Mouse (Mus musculus): ENCODE results near the gene Sh3rf1. TPM values are rescaled to one million over a fixed set of nuclear protein-coding genes. Genes with fewer than 3 reads are reported as not detected.

The Sh3rf1 gene
- polyA plus RNA-seq, 1 experiment from 2014 or later = 28.8 TPM

- Histone ChIP-seq H3K27ac (ENCODE audit: low read depth, low read length) (no peak overlapping the region), H3K4me2 (ENCODE audit: low read depth, low read length, severe bottlenecking) (no peak overlapping the region), H3K9ac (ENCODE audit: low read length) (no peak overlapping the region), H3K4me1 (replicated peaks; ENCODE audit: control insufficient read depth, insufficient read depth, low read length) (no peaks in the 10 kb centered on the region), H3K27me3 (ENCODE audit: control insufficient read depth, insufficient read depth, low read length) (no peaks in the 10 kb centered on the region), H3K4me3 (ENCODE audit: low read depth, low read length) (no peak overlapping the region), H3K36me3 (ENCODE audit: control insufficient read depth, insufficient read depth, low read length) (no peaks in the 10 kb centered on the region), H3K9me3 (ENCODE audit: control insufficient read depth, low read length) (no peaks in the 10 kb centered on the region; the same call in 1 of the 2 replicates)
- no peak for DNase-seq (ENCODE audit: low spot score)
- ATAC-seq (replicated peaks; ENCODE audit: low FRiP score) = no peak
Measured at GRCm38 (mm10) chr8:61425125-61425524, 201.5 kb downstream of the Sh3rf1 start.

GRCm38 (mm10) chr8:61426072-61426471 lies 202.4 kb downstream of the Sh3rf1 start:
- no peaks in the 10 kb centered on the region for H3K4me1 ChIP-seq (replicated peaks; ENCODE audit: control insufficient read depth, insufficient read depth, low read length)
- no peaks in the 10 kb centered on the region for H3K36me3 ChIP-seq (ENCODE audit: control insufficient read depth, insufficient read depth, low read length)
- H3K27me3 ChIP-seq (ENCODE audit: control insufficient read depth, insufficient read depth, low read length) = no peaks in the 10 kb centered on the region
- ATAC-seq (replicated peaks; ENCODE audit: low FRiP score) = no peak
- no peaks in the 10 kb centered on the region; the same call in 1 of the 2 replicates for H3K9me3 ChIP-seq (ENCODE audit: control insufficient read depth, low read length)
- no peak for DNase-seq (ENCODE audit: low spot score)
- no peak overlapping the region for H3K4me3 ChIP-seq (ENCODE audit: low read depth, low read length)
- H3K27ac ChIP-seq (ENCODE audit: low read depth, low read length) = no peak overlapping the region
- no peak overlapping the region for H3K9ac ChIP-seq (ENCODE audit: low read length)
- WGBS = 92% methylated on average over 5 of the region's 5 CpGs
- no peak overlapping the region for H3K4me2 ChIP-seq (ENCODE audit: low read depth, low read length, severe bottlenecking)

- Histone ChIP-seq H3K4me3 (ENCODE audit: low read depth, low read length) (no peak overlapping the region), H3K9me3 (ENCODE audit: control insufficient read depth, low read length) (no peaks in the 10 kb centered on the region; the same call in 1 of the 2 replicates), H3K4me1 (replicated peaks; ENCODE audit: control insufficient read depth, insufficient read depth, low read length) (no peaks in the 10 kb centered on the region), H3K27ac (ENCODE audit: low read depth, low read length) (no peak overlapping the region), H3K4me2 (ENCODE audit: low read depth, low read length, severe bottlenecking) (no peak overlapping the region), H3K9ac (ENCODE audit: low read length) (no peak overlapping the region), H3K27me3 (ENCODE audit: control insufficient read depth, insufficient read depth, low read length) (no peaks in the 10 kb centered on the region), H3K36me3 (ENCODE audit: control insufficient read depth, insufficient read depth, low read length) (no peaks in the 10 kb centered on the region)
- DNase-seq (ENCODE audit: low spot score) = no peak
- ATAC-seq (replicated peaks; ENCODE audit: low FRiP score) = no peak
- WGBS = 77% methylated on average over 5 of the region's 5 CpGs
Measured at GRCm38 (mm10) chr8:61426671-61427070, 203.0 kb downstream of the Sh3rf1 start.

GRCm38 (mm10) chr8:61427916-61428681 lies 204.4 kb downstream of the Sh3rf1 start:
- no peak overlapping the region for H3K9ac ChIP-seq (ENCODE audit: low read length)
- DNase-seq (ENCODE audit: low spot score) (no peak), ATAC-seq (replicated peaks; ENCODE audit: low FRiP score) (no peak)
- no peak overlapping the region for H3K4me2 ChIP-seq (ENCODE audit: low read depth, low read length, severe bottlenecking)
- H3K36me3 ChIP-seq (ENCODE audit: control insufficient read depth, insufficient read depth, low read length) = no peaks in the 10 kb centered on the region
- WGBS = 83% methylated on average over 8 of the region's 8 CpGs
- H3K4me3 ChIP-seq (ENCODE audit: low read depth, low read length) = no peak overlapping the region
- H3K27ac ChIP-seq (ENCODE audit: low read depth, low read length) = no peak overlapping the region
- no peaks in the 10 kb centered on the region for H3K27me3 ChIP-seq (ENCODE audit: control insufficient read depth, insufficient read depth, low read length)
- no peaks in the 10 kb centered on the region for H3K9me3 ChIP-seq (ENCODE audit: control insufficient read depth, low read length)
- no peaks in the 10 kb centered on the region for H3K4me1 ChIP-seq (replicated peaks; ENCODE audit: control insufficient read depth, insufficient read depth, low read length)

- DNase-seq (ENCODE audit: low spot score) (no peak), ATAC-seq (replicated peaks; ENCODE audit: low FRiP score) (no peak)
- Histone ChIP-seq H3K4me2 (ENCODE audit: low read depth, low read length, severe bottlenecking) (no peak overlapping the region), H3K27me3 (ENCODE audit: control insufficient read depth, insufficient read depth, low read length) (no peaks in the 10 kb centered on the region), H3K36me3 (ENCODE audit: control insufficient read depth, insufficient read depth, low read length) (no peaks in the 10 kb centered on the region), H3K4me1 (replicated peaks; ENCODE audit: control insufficient read depth, insufficient read depth, low read length) (no peaks in the 10 kb centered on the region), H3K9me3 (ENCODE audit: control insufficient read depth, low read length) (no peaks in the 10 kb centered on the region), H3K27ac (ENCODE audit: low read depth, low read length) (no peak overlapping the region), H3K4me3 (ENCODE audit: low read depth, low read length) (no peak overlapping the region), H3K9ac (ENCODE audit: low read length) (no peak overlapping the region)
- WGBS = 93% methylated on average over 4 of the region's 4 CpGs
Measured at GRCm38 (mm10) chr8:61428821-61429482, 205.3 kb downstream of the Sh3rf1 start.

- no peaks in the 10 kb centered on the region for H3K4me1 ChIP-seq (replicated peaks; ENCODE audit: control insufficient read depth, insufficient read depth, low read length)
- no peaks in the 10 kb centered on the region for H3K27me3 ChIP-seq (ENCODE audit: control insufficient read depth, insufficient read depth, low read length)
- 87% methylated on average over 5 of the region's 5 CpGs for whole genome bisulfite sequencing
- no peaks in the 10 kb centered on the region; the same call in 1 of the 2 replicates for H3K9me3 ChIP-seq (ENCODE audit: control insufficient read depth, low read length)
- H3K4me3 ChIP-seq (ENCODE audit: low read depth, low read length) = no peak overlapping the region
- no peak for ATAC-seq (replicated peaks; ENCODE audit: low FRiP score)
- H3K9ac ChIP-seq (ENCODE audit: low read length) = no peak overlapping the region
- no peak overlapping the region for H3K4me2 ChIP-seq (ENCODE audit: low read depth, low read length, severe bottlenecking)
- DNase-seq (ENCODE audit: low spot score) = no peak
- no peaks in the 10 kb centered on the region for H3K36me3 ChIP-seq (ENCODE audit: control insufficient read depth, insufficient read depth, low read length)
- H3K27ac ChIP-seq (ENCODE audit: low read depth, low read length) = no peak overlapping the region
Measured at GRCm38 (mm10) chr8:61435481-61435880, 211.8 kb downstream of the Sh3rf1 start.

GRCm38 (mm10) chr8:61436147-61436546 lies 212.5 kb downstream of the Sh3rf1 start:
- H3K4me2 ChIP-seq (ENCODE audit: low read depth, low read length, severe bottlenecking) = no peak overlapping the region
- no peak overlapping the region for H3K9ac ChIP-seq (ENCODE audit: low read length)
- DNase-seq (ENCODE audit: low spot score) = no peak
- 84% methylated on average over 3 of the region's 3 CpGs for WGBS
- H3K27ac ChIP-seq (ENCODE audit: low read depth, low read length) = no peak overlapping the region
- no peaks in the 10 kb centered on the region; the same call in 1 of the 2 replicates for H3K9me3 ChIP-seq (ENCODE audit: control insufficient read depth, low read length)
- H3K4me1 ChIP-seq (replicated peaks; ENCODE audit: control insufficient read depth, insufficient read depth, low read length) = no peaks in the 10 kb centered on the region
- no peaks in the 10 kb centered on the region for H3K36me3 ChIP-seq (ENCODE audit: control insufficient read depth, insufficient read depth, low read length)
- no peak for ATAC-seq (replicated peaks; ENCODE audit: low FRiP score)
- no peak overlapping the region for H3K4me3 ChIP-seq (ENCODE audit: low read depth, low read length)
- H3K27me3 ChIP-seq (ENCODE audit: control insufficient read depth, insufficient read depth, low read length) = no peaks in the 10 kb centered on the region

GRCm38 (mm10) chr8:61436586-61437304 lies 213.1 kb downstream of the Sh3rf1 start:
- Histone ChIP-seq H3K9me3 (ENCODE audit: control insufficient read depth, low read length) (no peaks in the 10 kb centered on the region; the same call in 1 of the 2 replicates), H3K9ac (ENCODE audit: low read length) (no peak overlapping the region), H3K27me3 (ENCODE audit: control insufficient read depth, insufficient read depth, low read length) (no peaks in the 10 kb centered on the region), H3K27ac (ENCODE audit: low read depth, low read length) (no peak overlapping the region), H3K4me3 (ENCODE audit: low read depth, low read length) (no peak overlapping the region), H3K36me3 (ENCODE audit: control insufficient read depth, insufficient read depth, low read length) (no peaks in the 10 kb centered on the region), H3K4me2 (ENCODE audit: low read depth, low read length, severe bottlenecking) (no peak overlapping the region), H3K4me1 (replicated peaks; ENCODE audit: control insufficient read depth, insufficient read depth, low read length) (no peaks in the 10 kb centered on the region)
- DNase-seq (ENCODE audit: low spot score) = no peak
- WGBS = 50% methylated on average over 9 of the region's 9 CpGs
- ATAC-seq (replicated peaks; ENCODE audit: low FRiP score) = no peak
